Mouse (Mus musculus) heart, embryonic 13.5 days (tissue): ENCODE results near the gene Ksr1. TPM values are rescaled to one million over a fixed set of nuclear protein-coding genes. Genes with fewer than 3 reads are reported as not detected.

Experiments
- ATAC-seq: fragments of 200-750 bp; cut with Nextera tagmentation; 2 replicates; pipeline ENCODE4 v1.8.0; 2017; ENCODE audit warnings: moderate TSS enrichment; ENCODE audit not compliant: insufficient number of reproducible peaks, low FRiP score, low TSS enrichment; ENCODE audit errors: extremely low read depth
- H3K27ac ChIP-seq: fragments of 300-500 bp; sonication (generic); replicated peaks from 2 replicates; pipeline ENCODE4 v1.5.1; 2015; ENCODE audit warnings: moderate library complexity, mild to moderate bottlenecking, inconsistent platforms
- H3K27me3 ChIP-seq: fragments of 300-500 bp; sonication (generic); replicated peaks from 2 replicates; pipeline ENCODE4 v1.6.1; 2015; ENCODE audit warnings: mild to moderate bottlenecking, inconsistent platforms
- H3K36me3 ChIP-seq: fragments of 300-500 bp; sonication (generic); 2 replicates; pipeline ENCODE4 v1.6.1; 2015; ENCODE audit warnings: mild to moderate bottlenecking, inconsistent platforms
- H3K4me1 ChIP-seq: fragments of 300-500 bp; sonication (generic); 2 replicates; pipeline ENCODE4 v1.6.1; 2015; ENCODE audit warnings: inconsistent platforms
- H3K4me2 ChIP-seq: fragments of 300-500 bp; sonication (generic); 2 replicates; pipeline ENCODE4 v1.6.1; 2015; ENCODE audit warnings: inconsistent platforms, mild to moderate bottlenecking, moderate library complexity
- H3K4me3 ChIP-seq: fragments of 300-500 bp; sonication (generic); 2 replicates; pipeline ENCODE4 v1.5.1; 2015; ENCODE audit warnings: moderate library complexity, mild to moderate bottlenecking, inconsistent platforms
- H3K9ac ChIP-seq: fragments of 300-500 bp; sonication (generic); 2 replicates; pipeline ENCODE4 v1.6.1; 2015; ENCODE audit warnings: inconsistent platforms, mild to moderate bottlenecking, moderate library complexity
- H3K9me3 ChIP-seq: fragments of 300-500 bp; sonication (generic); 2 replicates; pipeline ENCODE4 v1.6.1; 2016; ENCODE audit warnings: inconsistent platforms
- WGBS: fragments of 180-500 bp; shearing (Covaris S2); methylation state at CpG from one replicate; pipeline ENCODE4 v1.1.7; 2015; ENCODE audit warnings: mixed read lengths; 5-methylcytosine and 5-hydroxymethylcytosine counted together
- polyA plus RNA-seq: library from polyadenylated mRNA; unstranded; fragments of >200 nt; fragmentation: Nextera tagmentation; extraction: Ambion mirVana; gene quantifications from 2 replicates; pipeline ENCODE4 v1.2.1, GENCODE M21; 2015

Ksr1 gene
- polyA plus RNA-seq, 1 experiment from 2014 or later = 2.4 TPM

DNA sequence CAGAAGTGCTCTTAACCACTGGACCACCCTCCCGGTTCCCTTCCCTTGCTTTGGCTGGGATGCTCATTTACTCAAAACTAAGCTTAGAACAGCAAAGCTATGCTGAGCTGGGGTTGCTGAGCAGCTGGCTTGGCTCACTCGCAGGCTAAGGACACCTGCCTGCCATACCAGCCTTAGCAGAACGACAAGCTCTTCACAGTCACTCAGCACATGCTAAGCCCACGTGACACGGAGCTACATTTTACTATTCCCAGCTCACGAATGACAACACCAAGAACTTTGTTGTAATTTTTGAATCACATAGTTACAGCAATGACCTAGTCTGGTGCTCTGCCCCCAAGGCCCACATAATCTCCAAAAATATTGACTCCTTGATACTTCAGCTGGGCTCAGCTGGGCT is 66.1 kb downstream of the Ksr1 start:
- H3K4me2 ChIP-seq = no peak overlapping the region
- no peak overlapping the region for H3K4me3 ChIP-seq
- no peak overlapping the region for H3K9ac ChIP-seq
- ATAC-seq = no peak
- H3K4me1 ChIP-seq = peaks cover 82% of the 10 kb centered on the region
- no peaks in the 10 kb centered on the region for H3K36me3 ChIP-seq
- no peaks in the 10 kb centered on the region for H3K27me3 ChIP-seq
- H3K27ac ChIP-seq = peak overlapping the region; percentile 67
- no peaks in the 10 kb centered on the region for H3K9me3 ChIP-seq
- 42% methylated on average over 6 of the region's 6 CpGs for WGBS

DNA sequence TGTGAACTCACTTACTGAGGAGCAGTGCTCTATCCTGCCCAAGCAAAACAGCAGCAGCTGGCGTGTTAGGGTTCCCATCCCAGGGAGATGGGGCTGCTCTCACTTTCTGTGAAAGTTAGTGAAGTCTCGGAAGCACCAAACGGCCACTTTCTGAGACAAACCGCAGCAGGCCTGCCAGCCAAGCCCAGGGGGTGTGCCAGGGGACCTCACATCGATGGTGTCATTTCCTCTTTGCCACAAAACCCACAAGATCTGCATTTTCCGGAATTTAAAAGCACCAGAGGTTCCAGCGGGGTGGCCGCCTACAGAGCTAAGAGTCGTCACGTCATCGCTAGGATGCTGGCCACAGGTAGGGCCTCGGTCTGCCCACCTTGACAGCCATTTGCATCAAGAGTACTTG is 69.7 kb downstream of the Ksr1 start:
- 72% methylated on average over 12 of the region's 12 CpGs for WGBS

DNA sequence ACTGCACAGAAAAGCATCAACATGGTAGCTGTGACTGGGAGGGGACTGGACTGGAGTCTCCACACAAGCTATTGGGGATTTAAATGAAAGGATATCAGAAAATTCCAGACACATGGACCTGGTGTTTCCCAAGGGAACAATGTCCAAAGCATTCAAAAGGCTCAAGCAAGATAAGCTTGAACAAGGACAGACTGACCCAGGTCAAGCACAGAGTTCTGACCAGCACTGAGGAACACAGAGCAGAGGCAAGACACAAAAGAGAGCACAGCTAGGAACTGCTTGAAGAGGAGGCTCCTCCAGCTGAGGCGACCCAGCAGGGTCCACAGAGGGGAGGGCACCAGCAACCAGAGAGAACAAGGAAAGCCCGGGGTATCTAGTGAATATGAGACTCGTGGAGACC is 71.2 kb downstream of the Ksr1 start:
- Histone ChIP-seq H3K36me3 (peaks cover 19% of the 10 kb centered on the region), H3K27ac (no peak overlapping the region), H3K4me3 (no peak overlapping the region), H3K4me2 (no peak overlapping the region), H3K9me3 (no peaks in the 10 kb centered on the region), H3K4me1 (peaks cover 79% of the 10 kb centered on the region), H3K27me3 (no peaks in the 10 kb centered on the region), H3K9ac (no peak overlapping the region)
- no peak for ATAC-seq
- WGBS = 58% methylated on average over 3 of the region's 3 CpGs

More for the DNA sequence above, 69.7 kb downstream of the Ksr1 start:
- peaks cover 19% of the 10 kb centered on the region for H3K36me3 ChIP-seq
- no peaks in the 10 kb centered on the region for H3K27me3 ChIP-seq
- peaks cover 79% of the 10 kb centered on the region for H3K4me1 ChIP-seq
- no peak overlapping the region for H3K9ac ChIP-seq
- 0 out of 2 replicates have a peak overlapping the region, but pooled peaks have one; percentile 9 for H3K27ac ChIP-seq
- no peak for ATAC-seq
- H3K4me2 ChIP-seq = no peak overlapping the region
- no peaks in the 10 kb centered on the region for H3K9me3 ChIP-seq
- H3K4me3 ChIP-seq = no peak overlapping the region

DNA sequence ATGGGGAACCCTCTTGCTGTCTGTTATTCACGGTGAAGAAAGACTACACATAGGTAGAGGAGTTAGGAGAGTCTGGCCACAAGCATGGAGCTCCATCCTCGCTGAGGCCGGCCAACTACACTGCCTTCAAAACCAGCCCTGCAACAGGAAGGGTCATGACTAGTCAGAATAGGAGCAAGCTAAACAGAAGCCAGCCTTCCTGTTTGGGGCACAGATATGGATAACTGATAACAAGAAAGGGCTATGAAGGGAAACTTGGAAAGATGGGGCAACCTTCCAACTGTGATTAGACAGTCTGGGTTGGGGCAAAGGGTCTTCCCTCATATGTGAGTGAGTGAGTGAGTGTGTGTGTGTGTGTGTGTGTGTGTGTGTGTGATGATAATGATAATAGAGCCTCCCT is 71.6 kb downstream of the Ksr1 start:
- no peak overlapping the region for H3K4me2 ChIP-seq
- no peak for ATAC-seq
- H3K36me3 ChIP-seq = peaks cover 19% of the 10 kb centered on the region
- H3K4me3 ChIP-seq = no peak overlapping the region
- H3K9me3 ChIP-seq = no peaks in the 10 kb centered on the region
- H3K9ac ChIP-seq = no peak overlapping the region
- 89% methylated on average over 3 of the region's 3 CpGs for WGBS
- no peak overlapping the region for H3K27ac ChIP-seq
- H3K4me1 ChIP-seq = peaks cover 79% of the 10 kb centered on the region
- no peaks in the 10 kb centered on the region for H3K27me3 ChIP-seq

DNA sequence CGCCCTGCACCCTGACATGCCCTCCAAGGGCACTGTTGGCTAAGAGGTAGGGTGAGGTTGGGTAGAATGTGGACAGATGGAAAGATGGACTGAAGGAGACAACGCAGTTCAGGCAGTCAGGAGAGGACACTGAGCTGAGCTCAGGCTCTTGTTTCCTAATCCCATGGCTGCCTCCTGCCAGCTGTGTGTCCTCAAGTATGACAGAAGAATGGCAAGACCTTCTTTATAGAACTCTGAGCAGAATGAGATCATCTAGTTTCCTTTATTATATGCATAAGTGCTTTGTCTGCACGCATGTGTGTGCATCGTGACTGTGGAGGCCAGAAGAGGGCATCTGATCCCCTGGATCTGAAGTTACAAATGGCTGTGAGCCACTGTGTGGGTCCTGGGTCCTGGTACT is 72.6 kb downstream of the Ksr1 start:
- Histone ChIP-seq H3K4me3 (no peak overlapping the region), H3K4me2 (no peak overlapping the region), H3K4me1 (peaks cover 76% of the 10 kb centered on the region), H3K9ac (no peak overlapping the region), H3K9me3 (no peaks in the 10 kb centered on the region), H3K27me3 (no peaks in the 10 kb centered on the region), H3K27ac (no peak overlapping the region), H3K36me3 (peaks cover 19% of the 10 kb centered on the region)
- no peak for ATAC-seq
- WGBS = 82% methylated on average over 4 of the region's 4 CpGs

DNA sequence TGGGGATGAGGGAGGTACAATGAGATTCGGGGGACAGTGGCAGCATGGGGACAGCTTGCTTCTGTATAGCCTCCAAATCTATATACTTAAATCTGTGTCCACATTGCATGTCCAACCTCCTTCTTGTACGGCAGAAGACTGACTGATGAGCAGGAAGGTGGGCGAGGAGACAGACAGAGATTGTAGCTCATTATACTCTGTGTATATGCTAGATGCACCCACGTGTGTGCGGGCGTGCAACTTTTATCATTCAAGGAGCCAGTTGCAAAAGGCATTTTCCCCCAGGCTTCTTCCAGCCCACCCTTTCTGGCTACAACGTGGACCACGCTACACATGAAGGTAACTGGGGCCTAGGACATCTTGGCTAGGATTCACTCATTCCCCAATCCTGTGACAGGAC is 74.1 kb downstream of the Ksr1 start:
- H3K4me1 ChIP-seq = peaks cover 84% of the 10 kb centered on the region
- H3K27ac ChIP-seq = peak overlapping the region; percentile 69; the same call in 1 of the 2 replicates

DNA sequence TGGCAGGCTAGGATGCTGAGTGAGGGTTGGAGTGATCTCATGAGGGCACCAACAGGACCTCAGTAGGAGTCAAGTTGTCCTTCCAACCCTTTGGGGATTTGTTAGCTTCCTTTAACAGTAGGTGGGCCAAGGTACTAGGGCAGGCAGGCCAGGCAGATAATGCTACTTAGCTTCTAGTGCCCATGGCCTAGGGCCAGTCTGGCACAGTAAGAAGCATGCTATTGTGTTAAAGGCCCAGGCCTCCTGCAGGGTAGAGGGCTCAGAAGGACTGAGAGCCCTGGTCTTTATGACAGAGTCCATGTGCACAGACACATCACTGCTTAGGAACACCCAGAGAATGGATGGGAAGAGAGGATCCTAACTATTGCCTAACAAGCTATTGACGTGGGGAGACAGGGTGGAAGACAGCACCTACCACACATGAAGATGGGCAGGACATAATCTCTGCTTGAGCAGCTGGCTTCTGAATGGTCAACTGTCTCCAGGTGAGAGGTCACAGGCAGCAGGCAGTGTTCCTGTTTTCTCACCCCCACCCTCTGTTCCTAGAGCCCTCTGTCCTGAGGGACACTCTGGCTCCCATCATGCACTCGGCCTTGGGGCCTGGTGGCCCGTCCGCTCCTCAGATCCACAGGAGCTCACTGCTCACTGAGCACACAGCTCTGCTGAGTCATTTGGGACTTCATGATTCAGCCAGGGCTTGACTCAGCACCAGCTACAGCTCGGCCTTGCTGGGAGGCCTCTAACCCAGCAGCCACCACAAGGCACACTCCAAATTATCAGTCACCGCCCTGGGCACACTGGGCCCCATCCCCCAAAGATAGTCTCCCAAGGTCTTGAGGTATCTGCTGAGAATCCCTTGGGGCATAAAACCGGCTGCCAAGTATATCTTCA is 74.9 kb downstream of the Ksr1 start:
- Histone ChIP-seq H3K27me3 (no peaks in the 10 kb centered on the region), H3K9me3 (no peaks in the 10 kb centered on the region), H3K4me3 (no peak overlapping the region), H3K4me1 (peaks cover 85% of the 10 kb centered on the region), H3K4me2 (peak overlapping the region; percentile 43), H3K27ac (peak overlapping the region; percentile 69), H3K9ac (peak overlapping the region; percentile 56), H3K36me3 (peaks cover 19% of the 10 kb centered on the region)
- ATAC-seq = peak; percentile 81
- WGBS = 46% methylated on average over 7 of the region's 7 CpGs

More for the DNA sequence above, 74.1 kb downstream of the Ksr1 start:
- Histone ChIP-seq H3K27me3 (no peaks in the 10 kb centered on the region), H3K4me2 (peak overlapping the region; percentile 43), H3K9me3 (no peaks in the 10 kb centered on the region), H3K36me3 (peaks cover 19% of the 10 kb centered on the region), H3K4me3 (no peak overlapping the region), H3K9ac (no peak overlapping the region)
- no peak for ATAC-seq
- WGBS = 80% methylated on average over 8 of the region's 8 CpGs

DNA sequence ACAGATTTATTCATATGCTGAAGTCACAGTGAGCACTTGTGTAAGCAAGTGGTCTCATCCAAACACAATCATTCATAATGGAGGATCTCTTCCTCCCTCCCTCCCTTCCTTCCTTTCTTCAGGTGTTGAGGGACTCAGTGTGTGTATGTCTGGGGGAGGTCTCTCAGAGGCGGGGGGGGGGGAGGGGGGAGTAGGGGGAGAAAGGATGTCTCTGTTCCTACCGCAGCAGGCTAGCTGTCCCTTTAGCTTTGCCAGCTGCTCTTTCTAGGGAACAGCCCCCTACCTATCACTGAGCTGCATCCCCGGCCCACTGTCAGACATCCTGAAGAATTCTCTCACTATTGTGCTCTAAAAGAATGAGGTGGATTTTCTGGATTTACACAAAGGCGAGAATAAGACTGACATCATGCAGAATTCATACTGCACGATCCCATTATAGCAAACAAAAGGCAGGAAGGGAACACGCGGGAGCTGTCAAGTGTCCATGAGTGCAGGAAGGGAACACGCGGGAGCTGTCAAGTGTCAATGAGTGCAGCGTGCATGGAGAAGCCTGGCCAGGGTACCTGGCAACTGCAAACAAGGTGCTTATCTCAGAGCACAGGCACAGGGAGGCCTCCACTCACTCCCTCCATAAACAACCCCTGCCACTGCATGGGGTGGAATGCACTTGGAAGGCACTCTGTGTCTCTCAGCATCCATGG is 76.6 kb downstream of the Ksr1 start:
- H3K27ac ChIP-seq = peak overlapping the region; percentile 69
- H3K27me3 ChIP-seq = no peaks in the 10 kb centered on the region
- H3K4me1 ChIP-seq = peaks cover 85% of the 10 kb centered on the region
- H3K9ac ChIP-seq = peak overlapping the region; percentile 44
- H3K36me3 ChIP-seq = peaks cover 19% of the 10 kb centered on the region
- WGBS = 23% methylated on average over 9 of the region's 10 CpGs
- peak overlapping the region; percentile 43 for H3K4me2 ChIP-seq
- ATAC-seq = peak; percentile 40; the same call in 1 of the 2 replicates
- no peaks in the 10 kb centered on the region for H3K9me3 ChIP-seq
- no peak overlapping the region for H3K4me3 ChIP-seq

DNA sequence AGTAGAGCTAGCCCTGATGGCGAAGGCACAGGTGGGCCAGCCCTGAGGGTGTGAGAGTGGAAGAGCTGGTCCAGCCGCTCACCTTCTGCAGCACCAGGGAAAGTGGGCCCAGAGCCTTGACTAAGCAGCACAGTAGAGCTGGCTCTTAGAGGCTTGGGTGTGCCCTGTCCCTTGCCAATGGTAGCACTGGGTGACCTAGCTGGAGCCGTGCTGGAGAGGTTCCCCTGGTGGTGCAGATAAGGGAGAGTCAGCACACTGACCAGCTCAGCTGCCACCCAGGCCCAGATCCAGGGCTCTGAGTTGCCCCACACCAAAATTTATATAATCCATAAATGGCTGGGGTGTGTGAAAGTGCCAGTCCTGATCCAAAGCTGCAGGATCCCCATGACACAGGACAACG is 79.0 kb downstream of the Ksr1 start:
- Histone ChIP-seq H3K4me2 (peak overlapping the region; percentile 38), H3K9me3 (no peaks in the 10 kb centered on the region), H3K27me3 (no peaks in the 10 kb centered on the region), H3K4me3 (no peak overlapping the region; the same call in 1 of the 2 replicates), H3K36me3 (no peaks in the 10 kb centered on the region), H3K27ac (peak overlapping the region; percentile 86), H3K4me1 (peaks cover 88% of the 10 kb centered on the region), H3K9ac (peak overlapping the region; percentile 50; the same call in 1 of the 2 replicates)
- peak; percentile 13; the same call in 1 of the 2 replicates for ATAC-seq
- 73% methylated on average over 4 of the region's 4 CpGs for WGBS

DNA sequence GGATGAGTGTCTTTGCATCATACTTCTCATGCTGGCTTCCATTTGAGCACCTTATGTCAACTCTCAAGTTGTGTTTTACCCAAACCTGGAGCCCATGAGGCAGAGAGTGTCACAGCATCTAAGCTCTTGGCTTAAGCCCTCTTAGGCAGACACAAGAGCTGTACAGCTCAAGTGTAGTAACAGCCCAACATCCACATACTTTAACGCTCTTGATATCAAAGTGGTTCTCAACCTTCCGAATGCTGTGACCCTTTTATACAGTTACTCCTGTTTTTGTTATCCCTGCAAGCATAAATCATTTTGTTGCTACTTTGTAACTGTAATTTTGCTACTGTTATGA is 80.0 kb downstream of the Ksr1 start:
- no peaks in the 10 kb centered on the region for H3K9me3 ChIP-seq
- 76% methylated on average over 2 of the region's 2 CpGs for WGBS
- H3K4me1 ChIP-seq = peaks cover 87% of the 10 kb centered on the region
- H3K27ac ChIP-seq = peak overlapping the region; percentile 86
- no peak overlapping the region for H3K9ac ChIP-seq
- no peak overlapping the region for H3K4me2 ChIP-seq
- no peaks in the 10 kb centered on the region for H3K36me3 ChIP-seq
- H3K27me3 ChIP-seq = no peaks in the 10 kb centered on the region
- no peak overlapping the region for H3K4me3 ChIP-seq
- ATAC-seq = no peak

DNA sequence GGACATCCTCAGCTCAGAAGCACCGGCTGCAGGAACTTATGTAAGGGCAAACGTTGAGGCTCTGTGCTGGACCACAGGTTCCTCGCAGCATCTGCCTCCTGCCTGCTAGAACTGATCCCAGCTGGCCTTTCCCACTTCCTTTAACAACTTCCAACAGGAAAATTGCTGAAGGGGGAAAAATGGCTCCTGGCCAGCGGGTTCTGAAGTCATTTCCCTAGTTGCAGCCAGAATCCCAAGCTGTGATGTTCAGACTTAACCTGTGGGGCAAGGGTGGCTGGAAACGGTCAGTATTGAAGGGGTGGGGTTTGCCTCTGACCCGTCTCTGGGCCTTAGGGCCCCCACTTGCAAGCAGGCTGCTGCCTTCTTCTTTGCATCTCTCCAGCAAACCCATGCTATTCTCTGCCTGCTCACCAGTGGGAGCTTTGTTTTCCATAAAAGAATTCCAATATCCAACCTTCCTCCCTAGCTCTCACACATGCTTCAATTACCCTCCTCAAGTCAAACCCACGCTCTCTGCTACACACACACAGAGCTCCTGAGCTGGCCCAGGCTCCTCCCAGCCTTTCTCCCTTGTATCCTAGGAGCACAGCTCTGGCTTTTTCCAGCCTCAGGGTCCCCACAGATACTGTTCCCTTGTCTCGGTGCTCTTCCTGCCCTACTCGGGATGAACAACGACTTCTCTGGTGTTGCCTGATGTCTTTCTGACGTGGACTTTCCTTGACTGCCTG is 80.6 kb downstream of the Ksr1 start:
- ATAC-seq = no peak
- Histone ChIP-seq H3K36me3 (no peaks in the 10 kb centered on the region), H3K4me2 (no peak overlapping the region), H3K4me1 (peaks cover 87% of the 10 kb centered on the region), H3K4me3 (no peak overlapping the region), H3K9me3 (no peaks in the 10 kb centered on the region), H3K27ac (peak overlapping the region; percentile 86), H3K9ac (peak overlapping the region; percentile 6; the same call in 1 of the 2 replicates), H3K27me3 (no peaks in the 10 kb centered on the region)
- WGBS = 51% methylated on average over 11 of the region's 11 CpGs
